ENCODE assay signal across 8 mouse cellular contexts in genomic region chr1:165236321-165237298, GRCm38 (mm10). TPM values are rescaled to one million over a fixed set of nuclear protein-coding genes. Genes with fewer than 3 reads are reported as not detected.
DNase-seq lines count a peak whose midpoint lies in the region; ATAC-seq and TF ChIP-seq lines count a peak whose summit lies in the region.

Tiprl (minus strand) TSS chr1:165236996.

- TF ChIP-seq EP300 in lung, postnatal 0 days (IDR thresholded peaks at IDR 0.05), result no peak

- peak within 1 kb of the TSS; percentile 91 for H3K4me3 ChIP-seq in hindbrain, embryonic 10.5 days
- H3K4me3 ChIP-seq in lung, postnatal 0 days (ENCODE audit: low read depth, low read length), result peak within 1 kb of the TSS; percentile 76

- under 1% methylated on average over 76 of the region's 76 CpGs for WGBS in hindbrain, embryonic 10.5 days
- WGBS in lung, postnatal 0 days, result under 1% methylated on average over 74 of the region's 76 CpGs

- H3K9ac ChIP-seq in lung, postnatal 0 days (replicated peaks; ENCODE audit: low read depth), result peak within 1 kb of the TSS; percentile 77

- H3K4me1 ChIP-seq in hindbrain, embryonic 10.5 days (replicated peaks), result peaks cover 18% of the 10 kb centered on the region
- H3K4me1 ChIP-seq in lung, postnatal 0 days (ENCODE audit: insufficient read depth, low read depth, low read length), result peaks cover 9% of the 10 kb centered on the region; the same call in 1 of the 2 replicates

- peak; percentile 27 for TF ChIP-seq CTCF in lung, postnatal 0 days (IDR thresholded peaks at IDR 0.05)

- H3K27ac ChIP-seq in hindbrain, embryonic 10.5 days, result peak within 1 kb of the TSS; percentile 94
- peak within 1 kb of the TSS; percentile 85 for H3K27ac ChIP-seq in lung, postnatal 0 days (ENCODE audit: low read length)

- H3K4me2 ChIP-seq in lung, postnatal 0 days (replicated peaks; ENCODE audit: low read depth, low read length), result peak within 1 kb of the TSS; percentile 85

- no peaks in the 10 kb centered on the region for H3K36me3 ChIP-seq in hindbrain, embryonic 10.5 days
- no peaks in the 10 kb centered on the region for H3K36me3 ChIP-seq in lung, postnatal 0 days (ENCODE audit: insufficient read depth, low read length)

- H3K9me3 ChIP-seq in hindbrain, embryonic 10.5 days, result no peaks in the 10 kb centered on the region
- H3K9me3 ChIP-seq in lung, postnatal 0 days (ENCODE audit: low read length), result no peaks in the 10 kb centered on the region

- no peaks in the 10 kb centered on the region for H3K27me3 ChIP-seq in hindbrain, embryonic 10.5 days (ENCODE audit: insufficient read depth, poor library complexity, severe bottlenecking)
- H3K27me3 ChIP-seq in lung, postnatal 0 days (replicated peaks; ENCODE audit: insufficient read depth, low read length), result no peaks in the 10 kb centered on the region

- ATAC-seq in frontal cortex, adult (ENCODE audit: low TSS enrichment), result peak; percentile 96
- ATAC-seq in lung, postnatal 0 days, result peak; percentile 99

- peak; percentile 98 for DNase-seq in MN1 (ENCODE audit: low spot score)
- peak; percentile 99 for DNase-seq in cerebellum, adult 9-10 months
- DNase-seq in hindbrain, embryonic 10.5 days (ENCODE audit: low spot score), result peak; percentile 96
- peak; percentile 98 for DNase-seq in layer of hippocampus, adult 9-11 months
- DNase-seq in lung, postnatal 0 days (ENCODE audit: low spot score), result peak; percentile 99
- peak; percentile 96 for DNase-seq in ovary, postnatal 14 days (ENCODE audit: low spot score)
- DNase-seq in thymus, postnatal 14 days, result peak; percentile 97

RNA-seq across cellular contexts. Expression of gene Tiprl, which starts in this region (rescaled TPM):
- polyA plus RNA-seq in hindbrain, embryonic 10.5 days (2016; fragmentation: Nextera tagmentation; extraction: Ambion mirVana), result 97.1 and 98.4 TPM in 2 replicates
- 70.3 and 73.6 TPM in 2 replicates for polyA plus RNA-seq in lung, postnatal 0 days (2015; fragmentation: Nextera tagmentation; extraction: Ambion mirVana)

Comparison
In these comparisons a context has a peak if more than half of its experiments do, and no peak if none do; other contexts are left out.
1. Peak in every context shown above with its lines: DNase-seq, ATAC-seq, H3K4me3 ChIP-seq and H3K27ac ChIP-seq.